Mouse (Mus musculus): ENCODE data around the gene Thap12. TPM values are rescaled to one million over a fixed set of nuclear protein-coding genes. Genes with fewer than 3 reads are reported as not detected.

Gene Thap12
- polyA plus RNA-seq, 1 experiment = 16.4 TPM

DNA sequence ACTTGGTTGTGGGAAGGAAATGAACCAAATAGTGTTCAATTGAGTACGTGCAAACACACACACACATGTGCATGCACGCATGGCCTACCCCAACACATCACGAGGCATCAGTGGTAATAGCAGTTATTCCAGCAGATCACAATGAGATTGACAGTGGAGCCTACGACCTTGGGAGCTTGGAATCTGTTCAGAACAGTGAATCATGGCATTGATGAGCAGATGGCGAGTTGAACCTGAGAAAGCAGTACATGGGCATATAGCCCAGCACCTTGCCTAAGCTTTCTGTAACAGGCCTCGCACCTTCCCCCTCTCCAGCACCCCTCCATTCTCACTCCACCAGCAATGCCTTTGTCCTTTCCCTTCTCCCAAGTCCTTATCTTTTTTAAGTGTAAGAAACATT is 37.2 kb upstream of the Thap12 start:
- Histone ChIP-seq H3ac (ENCODE audit: control insufficient read depth, insufficient read length) (no peak overlapping the region), H3K27me3 (ENCODE audit: control insufficient read depth, insufficient read depth, insufficient read length) (no peaks in the 10 kb centered on the region), H3K4me2 (ENCODE audit: low read depth) (no peak overlapping the region), H3K79me2 (ENCODE audit: control insufficient read depth, insufficient read depth) (no peaks in the 10 kb centered on the region), H3K4me3 (no peak overlapping the region), H3K36me3 (ENCODE audit: control insufficient read depth, insufficient read depth) (peaks cover 5% of the 10 kb centered on the region)
- TF ChIP-seq USF1 (IDR thresholded peaks at IDR 0.05; ENCODE audit: low read depth) (no peak), MYOG (IDR thresholded peaks at IDR 0.05; ENCODE audit: control insufficient read depth in 1 of 3, insufficient read depth in 1 of 3, insufficient read length in 2 of 3, low read depth in 2 of 3) (no peak), MAX (IDR thresholded peaks at IDR 0.05; ENCODE audit: low read depth) (no peak)

DNA sequence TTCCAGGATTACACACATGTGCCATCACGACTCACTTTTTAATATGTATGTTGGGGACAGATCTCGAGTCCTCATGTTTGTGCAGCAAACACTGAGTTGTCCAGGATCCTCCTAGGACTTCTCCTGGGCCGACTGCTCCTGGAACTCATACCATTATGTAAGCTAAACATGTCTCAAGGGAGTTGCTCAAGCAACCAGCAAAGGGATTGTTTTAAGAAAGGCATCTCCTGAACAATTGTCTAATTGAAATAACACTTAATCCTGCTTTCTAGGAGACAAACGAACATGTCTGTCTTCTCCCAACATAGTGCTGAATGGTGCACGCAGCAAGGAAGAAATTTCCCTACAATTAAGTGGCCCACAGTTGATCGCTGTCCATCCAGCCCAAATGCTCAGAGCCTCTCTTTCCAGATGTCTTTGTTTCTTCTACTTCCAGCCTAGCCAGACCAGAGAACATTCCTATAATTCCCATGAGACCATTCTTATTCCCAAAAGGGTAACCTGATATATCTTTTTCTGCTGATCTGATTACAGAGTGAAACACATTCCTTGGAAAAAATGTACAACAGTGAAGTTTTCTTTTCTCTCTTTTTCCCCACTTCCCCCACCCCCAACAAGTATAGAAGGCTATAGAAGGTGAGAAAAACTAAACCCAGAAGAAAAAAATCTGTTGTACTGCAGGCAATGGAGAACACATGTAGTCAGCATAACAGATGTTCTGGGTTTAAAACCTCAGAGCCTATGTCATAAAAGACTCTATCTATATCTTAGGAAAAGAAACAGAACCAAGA is 34.8 kb upstream of the Thap12 start:
- Histone ChIP-seq H3K36me3 (ENCODE audit: control insufficient read depth, insufficient read depth) (no peaks in the 10 kb centered on the region), H3K27me3 (ENCODE audit: control insufficient read depth, insufficient read depth, insufficient read length) (no peaks in the 10 kb centered on the region), H3K4me2 (ENCODE audit: low read depth) (peak overlapping the region; percentile 64), H3ac (ENCODE audit: control insufficient read depth, insufficient read length) (no peak overlapping the region), H3K4me3 (no peak overlapping the region), H3K79me2 (ENCODE audit: control insufficient read depth, insufficient read depth) (no peaks in the 10 kb centered on the region)
- TF ChIP-seq E2F4 (IDR thresholded peaks at IDR 0.05; ENCODE audit: insufficient read depth) (no peak), USF1 (IDR thresholded peaks at IDR 0.05; ENCODE audit: low read depth) (no peak), CEBPB (IDR thresholded peaks at IDR 0.05; ENCODE audit: insufficient read depth, poor library complexity, severe bottlenecking) (0 out of 2 replicates have a peak, but pooled peaks have one; percentile 45), REST (IDR thresholded peaks at IDR 0.05; ENCODE audit: insufficient read depth, insufficient read length) (no peak), POLR2AphosphoS2 (IDR thresholded peaks at IDR 0.05; ENCODE audit: insufficient read length, low read depth) (no peak), TCF3 (IDR thresholded peaks at IDR 0.05; ENCODE audit: insufficient read length, low read depth) (no peak), SRF (IDR thresholded peaks at IDR 0.05; ENCODE audit: control insufficient read depth, insufficient read length, low read depth) (no peak), POLR2A (IDR thresholded peaks at IDR 0.05; ENCODE audit: insufficient read length, low read depth) (no peak), MYOD1 (IDR thresholded peaks at IDR 0.05; ENCODE audit: control insufficient read depth in 1 of 3, insufficient read length in 2 of 3, low read depth in 2 of 3) (no peak)

DNA sequence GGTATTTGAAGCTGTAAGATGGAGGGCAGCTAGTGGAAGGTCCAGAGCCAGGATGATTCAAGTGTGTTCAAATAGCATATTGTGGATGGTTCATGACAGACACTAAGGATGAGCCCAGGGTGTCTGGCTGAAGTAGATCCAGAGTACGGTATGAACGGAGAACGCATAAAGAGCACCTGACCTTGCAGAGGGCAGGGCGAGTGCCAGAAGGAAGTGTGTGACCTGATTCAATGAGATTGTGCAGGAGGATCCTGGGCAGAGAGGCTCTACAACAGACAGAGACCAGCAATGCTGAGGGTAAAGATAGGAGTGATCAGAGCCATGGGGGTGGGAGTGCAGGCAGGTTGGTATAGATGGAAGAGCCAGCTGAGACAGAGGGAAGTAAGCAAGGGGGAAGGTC is 32.1 kb upstream of the Thap12 start:
- Histone ChIP-seq H3K36me3 (ENCODE audit: control insufficient read depth, insufficient read depth) (no peaks in the 10 kb centered on the region), H3ac (ENCODE audit: control insufficient read depth, insufficient read length) (no peak overlapping the region), H3K79me2 (ENCODE audit: control insufficient read depth, insufficient read depth) (no peaks in the 10 kb centered on the region), H3K4me3 (no peak overlapping the region), H3K27me3 (ENCODE audit: control insufficient read depth, insufficient read depth, insufficient read length) (no peaks in the 10 kb centered on the region), H3K4me2 (ENCODE audit: low read depth) (peak overlapping the region; percentile 33)
- TF ChIP-seq MYOG (IDR thresholded peaks at IDR 0.05; ENCODE audit: control insufficient read depth in 1 of 3, insufficient read depth in 1 of 3, insufficient read length in 2 of 3, low read depth in 2 of 3) = no peak
- no peak for TF ChIP-seq SRF (IDR thresholded peaks at IDR 0.05; ENCODE audit: control insufficient read depth, insufficient read length, low read depth)
- no peak for TF ChIP-seq TCF12 (IDR thresholded peaks at IDR 0.05; ENCODE audit: insufficient read depth, poor library complexity, severe bottlenecking)
- no peak for TF ChIP-seq TCF3 (IDR thresholded peaks at IDR 0.05; ENCODE audit: insufficient read length, low read depth)
- TF ChIP-seq E2F4 (IDR thresholded peaks at IDR 0.05; ENCODE audit: insufficient read depth) = no peak
- no peak for TF ChIP-seq MAX (IDR thresholded peaks at IDR 0.05; ENCODE audit: low read depth)
- TF ChIP-seq POLR2A (IDR thresholded peaks at IDR 0.05; ENCODE audit: insufficient read length, low read depth) = no peak

DNA sequence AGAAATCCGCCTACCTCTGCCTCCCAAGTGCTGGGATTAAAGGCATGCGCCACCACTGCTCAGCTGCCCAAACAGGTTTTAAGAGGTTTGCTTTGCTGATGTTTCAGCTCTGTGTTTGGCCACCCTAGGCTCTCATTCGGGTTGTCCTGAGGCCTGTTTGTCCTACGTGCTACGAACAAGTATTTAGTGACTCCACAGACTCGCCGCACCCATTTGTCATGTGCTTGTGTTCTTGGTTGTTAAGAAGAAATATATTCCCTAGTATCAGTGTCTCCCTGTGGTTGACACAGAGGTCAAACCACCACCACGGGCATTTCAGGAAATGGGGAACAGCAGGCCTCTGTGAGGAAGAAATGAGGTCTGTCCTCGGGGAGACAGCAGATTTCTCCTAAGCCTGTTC is 31.5 kb upstream of the Thap12 start:
- Histone ChIP-seq H3K4me3 (no peak overlapping the region), H3K79me2 (ENCODE audit: control insufficient read depth, insufficient read depth) (no peaks in the 10 kb centered on the region), H3K36me3 (ENCODE audit: control insufficient read depth, insufficient read depth) (no peaks in the 10 kb centered on the region), H3ac (ENCODE audit: control insufficient read depth, insufficient read length) (no peak overlapping the region), H3K27me3 (ENCODE audit: control insufficient read depth, insufficient read depth, insufficient read length) (no peaks in the 10 kb centered on the region), H3K4me2 (ENCODE audit: low read depth) (peak overlapping the region; percentile 33)
- no peak for TF ChIP-seq USF1 (IDR thresholded peaks at IDR 0.05; ENCODE audit: low read depth)
- no peak for TF ChIP-seq TCF12 (IDR thresholded peaks at IDR 0.05; ENCODE audit: insufficient read depth, poor library complexity, severe bottlenecking)
- TF ChIP-seq E2F4 (IDR thresholded peaks at IDR 0.05; ENCODE audit: insufficient read depth) = no peak
- no peak for TF ChIP-seq TCF3 (IDR thresholded peaks at IDR 0.05; ENCODE audit: insufficient read length, low read depth)

DNA sequence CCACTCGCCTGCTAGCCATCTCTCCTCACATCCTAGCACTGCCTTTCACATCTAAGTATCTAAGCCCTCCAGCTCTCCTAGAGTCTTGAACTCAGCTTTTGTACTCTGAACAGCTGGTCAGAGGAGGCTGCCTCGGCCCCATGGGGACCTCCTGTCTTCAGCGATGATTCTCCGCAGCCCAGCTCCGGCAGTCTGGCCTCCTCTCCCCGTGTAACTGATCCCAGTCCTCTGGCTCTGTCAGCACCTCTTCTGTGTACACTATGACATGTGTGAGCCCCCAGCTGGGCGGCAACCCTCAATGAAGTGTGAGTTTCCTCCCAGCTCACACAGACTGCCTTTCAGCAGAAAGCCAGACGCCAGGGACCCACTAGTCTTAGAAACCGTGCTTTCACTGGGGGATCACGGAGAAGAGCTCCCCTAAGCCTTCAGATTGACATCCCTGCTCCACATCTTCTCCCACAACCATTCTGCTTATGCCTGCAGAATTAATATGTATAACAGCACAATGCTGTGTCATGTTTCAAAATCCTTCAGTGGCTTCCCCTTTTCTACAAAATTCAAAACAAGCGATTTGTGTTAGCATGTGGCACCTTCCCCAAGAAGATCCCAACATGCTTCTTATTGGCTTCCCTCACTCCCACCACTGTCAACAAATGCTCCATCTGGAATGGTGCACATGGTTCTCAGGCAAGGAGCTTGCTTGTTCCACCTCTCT is 30.5 kb upstream of the Thap12 start:
- Histone ChIP-seq H3K4me3 (no peak overlapping the region), H3ac (ENCODE audit: control insufficient read depth, insufficient read length) (no peak overlapping the region), H3K4me2 (ENCODE audit: low read depth) (peak overlapping the region; percentile 33), H3K27me3 (ENCODE audit: control insufficient read depth, insufficient read depth, insufficient read length) (no peaks in the 10 kb centered on the region), H3K79me2 (ENCODE audit: control insufficient read depth, insufficient read depth) (no peaks in the 10 kb centered on the region), H3K36me3 (ENCODE audit: control insufficient read depth, insufficient read depth) (no peaks in the 10 kb centered on the region)
- no peak for TF ChIP-seq TCF12 (IDR thresholded peaks at IDR 0.05; ENCODE audit: insufficient read depth, poor library complexity, severe bottlenecking)
- peak in 1 of 3 experiments; percentile 27 for TF ChIP-seq MYOD1 (IDR thresholded peaks at IDR 0.05; ENCODE audit: control insufficient read depth in 1 of 3, insufficient read length in 2 of 3, low read depth in 2 of 3)
- TF ChIP-seq TCF3 (IDR thresholded peaks at IDR 0.05; ENCODE audit: insufficient read length, low read depth) = no peak
- TF ChIP-seq REST (IDR thresholded peaks at IDR 0.05; ENCODE audit: insufficient read depth, insufficient read length) = no peak
- TF ChIP-seq E2F4 (IDR thresholded peaks at IDR 0.05; ENCODE audit: insufficient read depth) = no peak
- TF ChIP-seq CEBPB (IDR thresholded peaks at IDR 0.05; ENCODE audit: insufficient read depth, poor library complexity, severe bottlenecking) = no peak
- TF ChIP-seq SRF (IDR thresholded peaks at IDR 0.05; ENCODE audit: control insufficient read depth, insufficient read length, low read depth) = no peak
- TF ChIP-seq MAX (IDR thresholded peaks at IDR 0.05; ENCODE audit: low read depth) = no peak
- TF ChIP-seq POLR2A (IDR thresholded peaks at IDR 0.05; ENCODE audit: insufficient read length, low read depth) = no peak
- no peak for TF ChIP-seq USF1 (IDR thresholded peaks at IDR 0.05; ENCODE audit: low read depth)
- no peak for TF ChIP-seq POLR2AphosphoS2 (IDR thresholded peaks at IDR 0.05; ENCODE audit: insufficient read length, low read depth)
- TF ChIP-seq MYOG (IDR thresholded peaks at IDR 0.05; ENCODE audit: control insufficient read depth in 1 of 3, insufficient read depth in 1 of 3, insufficient read length in 2 of 3, low read depth in 2 of 3) = peak in 1 of 3 experiments; percentile 8
